7 mouse cellular contexts compared by ENCODE assay signal in the genomic region with DNA sequence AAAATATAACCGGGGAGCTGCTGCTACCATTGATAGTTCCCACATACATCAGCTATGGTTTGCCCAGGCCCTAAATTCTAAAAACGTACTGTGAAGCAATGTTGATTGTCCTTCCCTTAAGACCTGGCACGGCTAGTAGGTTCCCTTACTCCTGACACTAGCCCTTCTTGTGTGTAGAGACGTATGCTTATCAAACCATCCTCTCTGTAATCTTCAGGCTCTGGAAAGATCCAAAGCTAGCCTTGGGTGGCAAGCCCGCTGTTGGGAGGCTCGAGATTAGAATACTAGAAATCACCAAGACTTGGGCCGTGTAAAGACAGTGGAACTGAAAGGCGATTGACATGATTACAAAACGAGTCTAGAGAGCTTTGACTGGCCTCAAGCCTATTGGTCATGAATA. TPM values are rescaled to one million over a fixed set of nuclear protein-coding genes. Genes with fewer than 3 reads are reported as not detected.
A peak's percentile ranks its signal among the peaks of the same experiment; 100 is the strongest.
DNase-seq lines count a peak whose midpoint lies in the region; ATAC-seq and TF ChIP-seq lines count a peak whose summit lies in the region.

No protein-coding gene starts in this region.

- peaks cover 7% of the 10 kb centered on the region for H3K79me2 ChIP-seq in liver, adult 2 months (ENCODE audit: control insufficient read depth, insufficient read depth, low read length)

- peak overlapping the region; percentile 87 for H3K9ac ChIP-seq in forebrain, embryonic 11.5 days (ENCODE audit: low read length)
- H3K9ac ChIP-seq in liver, adult 2 months (ENCODE audit: low read depth, low read length): peak overlapping the region; percentile 50; the same call in 1 of the 2 replicates

- H3K4me3 ChIP-seq in testis, adult 2 months (ENCODE audit: control insufficient read depth, low read depth, low read length): peak overlapping the region; percentile 86
- H3K4me3 ChIP-seq in forebrain, embryonic 11.5 days (ENCODE audit: low read depth, low read length): peak overlapping the region; percentile 89
- peak overlapping the region; percentile 99 for H3K4me3 ChIP-seq in liver, adult 2 months (ENCODE audit: insufficient read depth, low read depth, low read length)

- no peaks in the 10 kb centered on the region for H3K9me3 ChIP-seq in forebrain, embryonic 11.5 days (ENCODE audit: control insufficient read depth, low read length)

- TF ChIP-seq CTCF in testis, adult 2 months (IDR thresholded peaks at IDR 0.05; ENCODE audit: control insufficient read depth, insufficient read depth, insufficient replicate concordance, low read depth, low read length): no peak
- no peak for TF ChIP-seq CTCF in liver, adult 2 months (IDR thresholded peaks at IDR 0.05; ENCODE audit: low read depth, low read length)

- no peak for ATAC-seq in forebrain, embryonic 11.5 days (replicated peaks; ENCODE audit: low FRiP score)

- peak overlapping the region; percentile 80 for H3K4me2 ChIP-seq in forebrain, embryonic 11.5 days (ENCODE audit: low read depth, low read length, severe bottlenecking)

- H3K36me3 ChIP-seq in testis, adult 2 months (ENCODE audit: control insufficient read depth, insufficient read depth, low read length): no peaks in the 10 kb centered on the region; the same call in 1 of the 2 replicates
- no peaks in the 10 kb centered on the region; the same call in 1 of the 2 replicates for H3K36me3 ChIP-seq in forebrain, embryonic 11.5 days (ENCODE audit: control insufficient read depth, insufficient read depth, low read length)
- peaks cover 21% of the 10 kb centered on the region for H3K36me3 ChIP-seq in liver, adult 2 months (ENCODE audit: control insufficient read depth, insufficient read depth, low read length)

- no peak for TF ChIP-seq POLR2A in testis, adult 2 months (IDR thresholded peaks at IDR 0.05; ENCODE audit: control insufficient read depth, low read depth, low read length)
- no peak for TF ChIP-seq POLR2A in liver, adult 2 months (IDR thresholded peaks at IDR 0.05; ENCODE audit: extremely low read depth, insufficient read depth, low read length)

- peaks cover 2% of the 10 kb centered on the region; the same call in 1 of the 2 replicates for H3K4me1 ChIP-seq in testis, adult 2 months (ENCODE audit: control insufficient read depth, insufficient read depth, low read length)
- peaks cover 6% of the 10 kb centered on the region for H3K4me1 ChIP-seq in forebrain, embryonic 11.5 days (replicated peaks; ENCODE audit: control insufficient read depth, insufficient read depth, low read length)
- peaks cover 9% of the 10 kb centered on the region; the same call in 1 of the 2 replicates for H3K4me1 ChIP-seq in liver, adult 2 months (ENCODE audit: control insufficient read depth, insufficient read depth, low read length)

- H3K27ac ChIP-seq in testis, adult 2 months (ENCODE audit: control insufficient read depth, insufficient read depth, low read depth, low read length): peak overlapping the region; percentile 25; the same call in 1 of the 2 replicates
- no peak overlapping the region for H3K27ac ChIP-seq in forebrain, embryonic 11.5 days (ENCODE audit: low read depth, low read length)
- no peak overlapping the region; the same call in 1 of the 2 replicates for H3K27ac ChIP-seq in liver, adult 2 months (replicated peaks; ENCODE audit: insufficient read depth, low read depth, low read length)

- H3K27me3 ChIP-seq in testis, adult 2 months (ENCODE audit: control insufficient read depth, insufficient read depth, low read length): no peaks in the 10 kb centered on the region
- no peaks in the 10 kb centered on the region for H3K27me3 ChIP-seq in forebrain, embryonic 11.5 days (ENCODE audit: control insufficient read depth, insufficient read depth, low read length)
- no peaks in the 10 kb centered on the region for H3K27me3 ChIP-seq in liver, adult 2 months (ENCODE audit: control insufficient read depth, insufficient read depth, low read length)

- no peak for DNase-seq in testis, postnatal 14 days (ENCODE audit: low spot score)
- DNase-seq in forebrain, embryonic 11.5 days (ENCODE audit: low spot score): no peak
- DNase-seq in liver, adult 2 months (ENCODE audit: extremely low read depth, low read depth, low spot score): peak; percentile 43
- DNase-seq in frontal cortex, postnatal 36 days (ENCODE audit: low spot score in 2 of 2): no peak
- DNase-seq in adrenal gland, postnatal 25 days: no peak
- DNase-seq in thymus, postnatal 14 days: no peak

- WGBS in forebrain, embryonic 11.5 days: 69% methylated on average over 9 of the region's 9 CpGs
- WGBS in liver, adult 2 months: 28% methylated on average over 9 of the region's 9 CpGs

RNA-seq across cellular contexts. Expression of gene Fam8a1, which starts 1.2 kb away (rescaled TPM):
- 29.9 and 30.7 TPM in 2 replicates for polyA plus RNA-seq in testis, adult 2 months (2012; rRNA removed)
- polyA plus RNA-seq in forebrain, embryonic 11.5 days (2014; fragmentation: Nextera tagmentation; extraction: Ambion mirVana): 9.3 and 10.8 TPM in 2 replicates
- 38.7 and 39.3 TPM in 2 replicates for total RNA-seq in liver, adult 2 months (2014; rRNA removed)
- polyA plus RNA-seq in liver, adult 2 months (2012; rRNA removed): 16.5 and 19.2 TPM in 2 replicates
- total RNA-seq in adrenal gland, postnatal 25 days (2021): 52.3 and 53.6 TPM in 2 replicates

RNA-seq across cellular contexts. Expression of gene Nup153, which starts 57.2 kb away (rescaled TPM):
- 238 and 272 TPM in 2 replicates for polyA plus RNA-seq in testis, adult 2 months (2012; rRNA removed)
- 49.3 and 49.7 TPM in 2 replicates for polyA plus RNA-seq in forebrain, embryonic 11.5 days (2014; fragmentation: Nextera tagmentation; extraction: Ambion mirVana)
- total RNA-seq in liver, adult 2 months (2014; rRNA removed): 25.6 and 28.8 TPM in 2 replicates
- polyA plus RNA-seq in liver, adult 2 months (2012; rRNA removed): 13.8 and 25.0 TPM in 2 replicates
- total RNA-seq in adrenal gland, postnatal 25 days (2021): 65.3 and 70.3 TPM in 2 replicates
